Mouse (Mus musculus) frontal cortex, postnatal 25 days (tissue): ENCODE measurements around the gene Gramd1b.

Experiments
- DNase-seq, 2 experiments: peaks; one replicate each; pipeline ENCODE4 v3.0.0; 2022; ENCODE audit warnings: low spot score in 2 of 2

Gene Gramd1b

GRCm38 (mm10) chr9:40336701-40337100, 194.5 kb downstream of the Gramd1b start:
- DNase-seq: no peak

GRCm38 (mm10) chr9:40334617-40335016, 196.6 kb downstream of the Gramd1b start:
- DNase-seq: no peak

- peak; percentile 69 to 85 for DNase-seq
These were observed 197.4 kb downstream of the Gramd1b start for GRCm38 (mm10) chr9:40333649-40334396.

- no peak for DNase-seq
These were observed 198.2 kb downstream of the Gramd1b start for GRCm38 (mm10) chr9:40332731-40333648.

- no peak for DNase-seq
These were observed 198.9 kb downstream of the Gramd1b start for GRCm38 (mm10) chr9:40332326-40332725.

- no peak for DNase-seq
These were observed 199.5 kb downstream of the Gramd1b start for GRCm38 (mm10) chr9:40331411-40332286.

- DNase-seq: peak; percentile 76 to 84
These were observed 200.4 kb downstream of the Gramd1b start for GRCm38 (mm10) chr9:40330609-40331382.

- DNase-seq: no peak
These were observed 204.8 kb downstream of the Gramd1b start for GRCm38 (mm10) chr9:40326260-40326915.

- no peak for DNase-seq
These were observed 206.4 kb downstream of the Gramd1b start for GRCm38 (mm10) chr9:40324826-40325225.

- DNase-seq: no peak
These were observed 206.9 kb downstream of the Gramd1b start for GRCm38 (mm10) chr9:40324232-40324792.

- DNase-seq: no peak
These were observed 207.4 kb downstream of the Gramd1b start for GRCm38 (mm10) chr9:40323773-40324172.

- peak in 1 of 2 experiments; percentile 3 for DNase-seq
These were observed 208.0 kb downstream of the Gramd1b start for GRCm38 (mm10) chr9:40323171-40323570.

GRCm38 (mm10) chr9:40322372-40322771, 208.8 kb downstream of the Gramd1b start:
- no peak for DNase-seq

- no peak for DNase-seq
These were observed 209.5 kb downstream of the Gramd1b start for GRCm38 (mm10) chr9:40321668-40322003.

- DNase-seq: no peak
These were observed 210.1 kb downstream of the Gramd1b start for GRCm38 (mm10) chr9:40320879-40321667.

- no peak for DNase-seq
These were observed 210.8 kb downstream of the Gramd1b start for GRCm38 (mm10) chr9:40320405-40320804.

- no peak for DNase-seq
These were observed 212.4 kb downstream of the Gramd1b start for GRCm38 (mm10) chr9:40318771-40319170.

- DNase-seq: peak in 1 of 2 experiments; percentile 3
These were observed 213.4 kb downstream of the Gramd1b start for GRCm38 (mm10) chr9:40317735-40318134.
